Comparison of ENCODE assay signal across 24 mouse cellular contexts in genomic region chr8:61272838-61273237, GRCm38 (mm10). TPM values are rescaled to one million over a fixed set of nuclear protein-coding genes. Genes with fewer than 3 reads are reported as not detected.
DNase-seq lines count a peak whose midpoint lies in the region; ATAC-seq lines count a peak whose summit lies in the region.
"Had no signal": no experiment of that assay in that cellular context is flagged by ENCODE, and none has a peak within 500 bp of the region (broad histone marks: within the 10 kb centered on the region; RNA-seq: fewer than 3 reads in every experiment).

No protein-coding gene starts in this region.

- H3K4me2 ChIP-seq in liver, embryonic 16.5 days (ENCODE audit: low read depth, low read length): no peak overlapping the region
- no peak overlapping the region for H3K4me2 ChIP-seq in liver, embryonic 12.5 days
- H3K4me2 ChIP-seq in midbrain, embryonic 13.5 days (replicated peaks): no peak overlapping the region
- H3K4me2 ChIP-seq: embryonic facial prominence, embryonic 12.5 days; heart, embryonic 13.5 days; liver, embryonic 13.5 days had no signal

- no peak for ATAC-seq in liver, embryonic 16.5 days (ENCODE audit: low read depth)
- no peak for ATAC-seq in liver, embryonic 12.5 days
- ATAC-seq in midbrain, embryonic 13.5 days: no peak
- ATAC-seq: forebrain, postnatal 0 days; hindbrain, postnatal 0 days had no signal

- no peak overlapping the region for H3K9ac ChIP-seq in liver, embryonic 16.5 days (ENCODE audit: low read depth, low read length)
- no peak overlapping the region for H3K9ac ChIP-seq in liver, embryonic 12.5 days
- H3K9ac ChIP-seq in midbrain, embryonic 13.5 days (replicated peaks): no peak overlapping the region
- H3K9ac ChIP-seq: embryonic facial prominence, embryonic 12.5 days; forebrain, postnatal 0 days; heart, embryonic 13.5 days; liver, embryonic 13.5 days had no signal

- peak; percentile 65 for DNase-seq in kidney, adult 9 months
- DNase-seq in kidney, adult 8-10 months: no peak
- DNase-seq in midbrain, embryonic 10.5 days (ENCODE audit: low spot score): no peak
- DNase-seq in cerebellum, postnatal 25 days: no peak
- no peak for DNase-seq in urinary bladder, postnatal 25 days (ENCODE audit: low spot score)
- DNase-seq: adrenal gland, postnatal 10 days; cerebellum, adult 18-20 months; cerebellum, postnatal 14 days; forebrain, postnatal 0 days; gastrocnemius, postnatal 14 days; heart, adult 18-20 months; heart, postnatal 14 days; liver, embryonic 13.5 days; thymus, adult 2 months; thymus, postnatal 4 days had no signal

- H3K27ac ChIP-seq in liver, embryonic 16.5 days (ENCODE audit: low read length): 0 out of 2 replicates have a peak overlapping the region, but pooled peaks have one; percentile 14
- H3K27ac ChIP-seq in liver, embryonic 12.5 days: no peak overlapping the region
- 0 out of 2 replicates have a peak overlapping the region, but pooled peaks have one; percentile 23 for H3K27ac ChIP-seq in midbrain, embryonic 10.5 days (replicated peaks)
- no peak overlapping the region for H3K27ac ChIP-seq in midbrain, embryonic 13.5 days
- H3K27ac ChIP-seq: embryonic facial prominence, embryonic 12.5 days; heart, embryonic 13.5 days; hindbrain, postnatal 0 days; left cerebral cortex, adult 2 months; limb, embryonic 10.5 days; liver, embryonic 13.5 days; macrophage had no signal

- no peaks in the 10 kb centered on the region for H3K9me3 ChIP-seq in liver, embryonic 16.5 days (replicated peaks; ENCODE audit: control insufficient read depth, low read length)
- no peaks in the 10 kb centered on the region for H3K9me3 ChIP-seq in liver, embryonic 12.5 days (replicated peaks)
- no peaks in the 10 kb centered on the region for H3K9me3 ChIP-seq in midbrain, embryonic 10.5 days (replicated peaks)
- H3K9me3 ChIP-seq in midbrain, embryonic 13.5 days: no peaks in the 10 kb centered on the region
- H3K9me3 ChIP-seq: embryonic facial prominence, embryonic 12.5 days; heart, embryonic 13.5 days; limb, embryonic 10.5 days; liver, embryonic 13.5 days had no signal

- 48% methylated on average over 3 of the region's 3 CpGs for WGBS in liver, embryonic 16.5 days (ENCODE audit: insufficient replicate concordance)
- WGBS in liver, embryonic 12.5 days (ENCODE audit: insufficient replicate concordance): 56% methylated on average over 3 of the region's 3 CpGs
- WGBS in midbrain, embryonic 10.5 days: 71% methylated on average over 3 of the region's 3 CpGs
- 76% methylated on average over 3 of the region's 3 CpGs for WGBS in midbrain, embryonic 13.5 days

- H3K4me3 ChIP-seq in liver, embryonic 16.5 days (ENCODE audit: low read depth, low read length): no peak overlapping the region
- H3K4me3 ChIP-seq in liver, embryonic 12.5 days: no peak overlapping the region
- H3K4me3 ChIP-seq in midbrain, embryonic 10.5 days: no peak overlapping the region
- H3K4me3 ChIP-seq in midbrain, embryonic 13.5 days (replicated peaks): no peak overlapping the region
- H3K4me3 ChIP-seq: embryonic facial prominence, embryonic 12.5 days; heart, embryonic 13.5 days; left cerebral cortex, adult 2 months; limb, embryonic 10.5 days; liver, embryonic 13.5 days had no signal

- no peaks in the 10 kb centered on the region; the same call in 1 of the 2 replicates for H3K4me1 ChIP-seq in liver, embryonic 16.5 days (ENCODE audit: control insufficient read depth, low read depth, low read length)
- H3K4me1 ChIP-seq in liver, embryonic 12.5 days: peaks cover 22% of the 10 kb centered on the region
- peaks cover 72% of the 10 kb centered on the region for H3K4me1 ChIP-seq in midbrain, embryonic 10.5 days
- H3K4me1 ChIP-seq in midbrain, embryonic 13.5 days (replicated peaks): peaks cover 48% of the 10 kb centered on the region

- no peaks in the 10 kb centered on the region for H3K27me3 ChIP-seq in liver, embryonic 16.5 days (ENCODE audit: control insufficient read depth, insufficient read depth, low read depth, low read length)
- H3K27me3 ChIP-seq in liver, embryonic 12.5 days (replicated peaks): no peaks in the 10 kb centered on the region
- H3K27me3 ChIP-seq in midbrain, embryonic 10.5 days (ENCODE audit: low read depth, poor library complexity, severe bottlenecking): no peaks in the 10 kb centered on the region
- H3K27me3 ChIP-seq in midbrain, embryonic 13.5 days: no peaks in the 10 kb centered on the region
- H3K27me3 ChIP-seq: embryonic facial prominence, embryonic 12.5 days; liver, embryonic 13.5 days had no signal

- no peaks in the 10 kb centered on the region for H3K36me3 ChIP-seq in liver, embryonic 16.5 days (ENCODE audit: control insufficient read depth, insufficient read depth)
- no peaks in the 10 kb centered on the region for H3K36me3 ChIP-seq in liver, embryonic 12.5 days
- H3K36me3 ChIP-seq in midbrain, embryonic 10.5 days: no peaks in the 10 kb centered on the region
- H3K36me3 ChIP-seq in midbrain, embryonic 13.5 days: no peaks in the 10 kb centered on the region
- H3K36me3 ChIP-seq: embryonic facial prominence, embryonic 12.5 days; heart, embryonic 13.5 days; limb, embryonic 10.5 days; liver, embryonic 13.5 days had no signal

RNA-seq across cellular contexts. Expression of gene Sh3rf1, which starts 49.2 kb away (rescaled TPM):
- 1.2 and 1.5 TPM in 2 replicates for polyA plus RNA-seq in liver, embryonic 16.5 days (2015; fragmentation: Nextera tagmentation; extraction: Ambion mirVana)
- 2.8 and 3.2 TPM in 2 replicates for polyA plus RNA-seq in liver, embryonic 12.5 days (2016; fragmentation: Nextera tagmentation; extraction: Ambion mirVana)
- 18.1 and 18.4 TPM in 2 replicates for polyA plus RNA-seq in midbrain, embryonic 10.5 days (2016; fragmentation: Nextera tagmentation; extraction: Ambion mirVana)
- 29.3 and 29.8 TPM in 2 replicates for polyA plus RNA-seq in midbrain, embryonic 13.5 days (2015; fragmentation: Nextera tagmentation; extraction: Ambion mirVana)

Comparison
In these comparisons a context has a peak if more than half of its experiments do, and no peak if none do; other contexts are left out.
1. H3K27ac ChIP-seq: peak in liver, embryonic 16.5 days (single experiment) and midbrain, embryonic 10.5 days (single experiment); none in liver, embryonic 12.5 days (single experiment) and midbrain, embryonic 13.5 days (single experiment).